Mouse (Mus musculus): ENCODE measurements around the gene Krtap16-3. TPM values are rescaled to one million over a fixed set of nuclear protein-coding genes. Genes with fewer than 3 reads are reported as not detected.

The Krtap16-3 gene
- polyA plus RNA-seq (2016; fragmentation: Nextera tagmentation; extraction: Ambion mirVana): not detected in 2 replicates

GRCm38 (mm10) chr16:88962773-88963172, at the start of gene Krtap16-3:
TSS of gene Krtap16-3 (minus strand) at chr16:88962873.
- Histone ChIP-seq H3K9ac (replicated peaks) (no peak within 1 kb of the TSS), H3K4me3 (no peak within 1 kb of the TSS), H3K36me3 (no peaks in the 10 kb centered on the region), H3K4me1 (no peaks in the 10 kb centered on the region), H3K4me2 (replicated peaks) (no peak within 1 kb of the TSS), H3K27ac (replicated peaks) (no peak within 1 kb of the TSS), H3K27me3 (no peaks in the 10 kb centered on the region), H3K9me3 (no peaks in the 10 kb centered on the region)
- 92% methylated on average over 7 of the region's 7 CpGs for WGBS
- no peak for ATAC-seq (ENCODE audit: low FRiP score, low read depth)

- Histone ChIP-seq H3K4me3 (no peak within 1 kb of the TSS), H3K9me3 (no peaks in the 10 kb centered on the region), H3K4me1 (no peaks in the 10 kb centered on the region), H3K27ac (replicated peaks) (no peak within 1 kb of the TSS), H3K4me2 (replicated peaks) (no peak within 1 kb of the TSS), H3K36me3 (no peaks in the 10 kb centered on the region), H3K27me3 (no peaks in the 10 kb centered on the region), H3K9ac (replicated peaks) (no peak within 1 kb of the TSS)
- no peak for ATAC-seq (ENCODE audit: low FRiP score, low read depth)
- 87% methylated on average over 5 of the region's 5 CpGs for WGBS
Measured at GRCm38 (mm10) chr16:89010659-89011058, 48.0 kb upstream of the Krtap16-3 start, which contains the start of gene Krtap22-2. TSS of gene Krtap22-2 (minus strand) at chr16:89010759.

GRCm38 (mm10) chr16:88941106-88941505, 21.6 kb downstream of the Krtap16-3 start:
- Histone ChIP-seq H3K36me3 (no peaks in the 10 kb centered on the region), H3K4me3 (no peak overlapping the region), H3K27ac (replicated peaks) (no peak overlapping the region), H3K9ac (replicated peaks) (no peak overlapping the region), H3K9me3 (no peaks in the 10 kb centered on the region), H3K4me1 (no peaks in the 10 kb centered on the region), H3K4me2 (replicated peaks) (no peak overlapping the region), H3K27me3 (no peaks in the 10 kb centered on the region)
- no peak for ATAC-seq (ENCODE audit: low FRiP score, low read depth)
- WGBS: 82% methylated on average over 6 of the region's 6 CpGs

GRCm38 (mm10) chr16:88938252-88938651, 24.4 kb downstream of the Krtap16-3 start:
- no peaks in the 10 kb centered on the region for H3K36me3 ChIP-seq
- no peaks in the 10 kb centered on the region for H3K9me3 ChIP-seq
- 75% methylated on average over 7 of the region's 7 CpGs for WGBS
- H3K4me2 ChIP-seq (replicated peaks): no peak overlapping the region
- ATAC-seq (ENCODE audit: low FRiP score, low read depth): peak; percentile 27; the same call in 1 of the 2 replicates
- H3K4me1 ChIP-seq: no peaks in the 10 kb centered on the region
- no peaks in the 10 kb centered on the region for H3K27me3 ChIP-seq
- H3K4me3 ChIP-seq: no peak overlapping the region
- no peak overlapping the region for H3K27ac ChIP-seq (replicated peaks)
- H3K9ac ChIP-seq (replicated peaks): no peak overlapping the region

GRCm38 (mm10) chr16:88932165-88932564, 30.5 kb downstream of the Krtap16-3 start, which contains the start of gene Krtap19-9b:
TSS of gene Krtap19-9b (minus strand) at chr16:88932265.
- Histone ChIP-seq H3K9ac (replicated peaks) (no peak within 1 kb of the TSS), H3K36me3 (no peaks in the 10 kb centered on the region), H3K4me3 (no peak within 1 kb of the TSS), H3K9me3 (no peaks in the 10 kb centered on the region), H3K4me2 (replicated peaks) (no peak within 1 kb of the TSS), H3K27me3 (no peaks in the 10 kb centered on the region), H3K27ac (replicated peaks) (no peak within 1 kb of the TSS), H3K4me1 (no peaks in the 10 kb centered on the region)
- ATAC-seq (ENCODE audit: low FRiP score, low read depth): no peak
- WGBS: 91% methylated on average over 3 of the region's 3 CpGs

Other genes with a start within 250 kb of the Krtap16-3 start
- gene Krtap13-1, start 234.0 kb downstream of the Krtap16-3 start, polyA plus RNA-seq (2016; fragmentation: Nextera tagmentation; extraction: Ambion mirVana): not detected in 2 replicates
- gene Krtap13, start 211.2 kb downstream of the Krtap16-3 start, polyA plus RNA-seq (2016; fragmentation: Nextera tagmentation; extraction: Ambion mirVana): not detected in 2 replicates
- not detected in 2 replicates for gene 2310034C09Rik, start 204.0 kb downstream of the Krtap16-3 start, polyA plus RNA-seq (2016; fragmentation: Nextera tagmentation; extraction: Ambion mirVana)
- gene 2310057N15Rik, start 188.7 kb downstream of the Krtap16-3 start, polyA plus RNA-seq (2016; fragmentation: Nextera tagmentation; extraction: Ambion mirVana): not detected in 2 replicates
- not detected in 2 replicates for gene Gm5965, start 185.0 kb downstream of the Krtap16-3 start, polyA plus RNA-seq (2016; fragmentation: Nextera tagmentation; extraction: Ambion mirVana)
- gene Gm20741, start 150.7 kb downstream of the Krtap16-3 start, polyA plus RNA-seq (2016; fragmentation: Nextera tagmentation; extraction: Ambion mirVana): not detected in 2 replicates
- not detected in 2 replicates for gene Krtap15, start 142.7 kb downstream of the Krtap16-3 start, polyA plus RNA-seq (2016; fragmentation: Nextera tagmentation; extraction: Ambion mirVana)
- gene Krtap14, start 136.7 kb downstream of the Krtap16-3 start, polyA plus RNA-seq (2016; fragmentation: Nextera tagmentation; extraction: Ambion mirVana): not detected in 2 replicates
- gene Krtap19-1, start 93.5 kb downstream of the Krtap16-3 start, polyA plus RNA-seq (2016; fragmentation: Nextera tagmentation; extraction: Ambion mirVana): not detected in 2 replicates
- gene Krtap19-2, start 88.6 kb downstream of the Krtap16-3 start, polyA plus RNA-seq (2016; fragmentation: Nextera tagmentation; extraction: Ambion mirVana): not detected in 2 replicates
- not detected in 2 replicates for gene Krtap19-3, start 84.8 kb downstream of the Krtap16-3 start, polyA plus RNA-seq (2016; fragmentation: Nextera tagmentation; extraction: Ambion mirVana)
- gene Krtap19-4, start 77.8 kb downstream of the Krtap16-3 start, polyA plus RNA-seq (2016; fragmentation: Nextera tagmentation; extraction: Ambion mirVana): not detected in 2 replicates
- gene Krtap19-5, start 66.4 kb downstream of the Krtap16-3 start, polyA plus RNA-seq (2016; fragmentation: Nextera tagmentation; extraction: Ambion mirVana): not detected in 2 replicates
- gene Krtap19-9b, start 30.6 kb downstream of the Krtap16-3 start, polyA plus RNA-seq (2016; fragmentation: Nextera tagmentation; extraction: Ambion mirVana): not detected in 2 replicates
- not detected in 2 replicates for gene Krtap22-2, start 47.9 kb upstream of the Krtap16-3 start, polyA plus RNA-seq (2016; fragmentation: Nextera tagmentation; extraction: Ambion mirVana)
- not detected in 2 replicates for gene Gm10229, start 52.4 kb upstream of the Krtap16-3 start, polyA plus RNA-seq (2016; fragmentation: Nextera tagmentation; extraction: Ambion mirVana)
- not detected in 2 replicates for gene Krtap6-1, start 68.8 kb upstream of the Krtap16-3 start, polyA plus RNA-seq (2016; fragmentation: Nextera tagmentation; extraction: Ambion mirVana)
- not detected in 2 replicates for gene Gm10228, start 78.6 kb upstream of the Krtap16-3 start, polyA plus RNA-seq (2016; fragmentation: Nextera tagmentation; extraction: Ambion mirVana)
- gene Krtap6-5, start 85.0 kb upstream of the Krtap16-3 start, polyA plus RNA-seq (2016; fragmentation: Nextera tagmentation; extraction: Ambion mirVana): not detected in 2 replicates
- gene 1110025L11Rik, start 101.1 kb upstream of the Krtap16-3 start, polyA plus RNA-seq (2016; fragmentation: Nextera tagmentation; extraction: Ambion mirVana): not detected in 2 replicates
- not detected in 2 replicates for gene Krtap6-3, start 121.1 kb upstream of the Krtap16-3 start, polyA plus RNA-seq (2016; fragmentation: Nextera tagmentation; extraction: Ambion mirVana)
- gene Gm6358, start 178.0 kb upstream of the Krtap16-3 start, polyA plus RNA-seq (2016; fragmentation: Nextera tagmentation; extraction: Ambion mirVana): not detected in 2 replicates
- gene Gm10061, start 188.2 kb upstream of the Krtap16-3 start, polyA plus RNA-seq (2016; fragmentation: Nextera tagmentation; extraction: Ambion mirVana): not detected in 2 replicates
- not detected in 2 replicates for gene Gm9789, start 195.1 kb upstream of the Krtap16-3 start, polyA plus RNA-seq (2016; fragmentation: Nextera tagmentation; extraction: Ambion mirVana)
- not detected in 2 replicates for gene Gm7735, start 206.6 kb upstream of the Krtap16-3 start, polyA plus RNA-seq (2016; fragmentation: Nextera tagmentation; extraction: Ambion mirVana)
- gene 1110057P08Rik, start 211.9 kb upstream of the Krtap16-3 start, polyA plus RNA-seq (2016; fragmentation: Nextera tagmentation; extraction: Ambion mirVana): not detected in 2 replicates
- not detected in 2 replicates for gene Krtap20-2, start 243.0 kb upstream of the Krtap16-3 start, polyA plus RNA-seq (2016; fragmentation: Nextera tagmentation; extraction: Ambion mirVana)

All from midbrain, embryonic 12.5 days (tissue).